Mouse (Mus musculus) thymus, postnatal 36 days (tissue): ENCODE measurements around the gene Mpz.

Source experiments
- DNase-seq, 2 experiments: peaks; one replicate each; pipeline ENCODE4 v3.0.0; 2022; ENCODE audit warnings: mixed read lengths in 2 of 2

Gene Mpz

GRCm38 (mm10) chr1:171189476-171190114 is 39.1 kb downstream of the Mpz start:
- no peak for DNase-seq

DNA sequence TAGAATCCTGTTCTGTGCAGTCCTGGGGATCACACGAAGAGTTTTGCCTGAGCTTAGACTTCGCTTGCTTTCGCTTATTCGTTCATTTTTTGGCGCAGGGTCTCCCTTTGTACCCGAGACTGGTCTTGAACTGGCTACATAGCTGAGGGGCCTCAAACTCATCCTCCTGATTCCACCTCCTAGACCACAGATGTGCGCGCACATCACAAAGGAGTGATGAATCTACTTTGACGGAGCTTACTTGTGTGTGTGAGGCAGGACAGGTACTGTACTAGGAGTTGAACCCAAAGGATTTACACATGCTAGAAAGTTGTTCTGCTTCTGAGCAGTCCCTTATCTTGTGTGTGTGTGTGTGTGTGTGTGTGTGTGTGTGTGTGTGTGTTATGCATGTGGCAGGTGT is 40.3 kb downstream of the Mpz start:
- no peak for DNase-seq

DNA sequence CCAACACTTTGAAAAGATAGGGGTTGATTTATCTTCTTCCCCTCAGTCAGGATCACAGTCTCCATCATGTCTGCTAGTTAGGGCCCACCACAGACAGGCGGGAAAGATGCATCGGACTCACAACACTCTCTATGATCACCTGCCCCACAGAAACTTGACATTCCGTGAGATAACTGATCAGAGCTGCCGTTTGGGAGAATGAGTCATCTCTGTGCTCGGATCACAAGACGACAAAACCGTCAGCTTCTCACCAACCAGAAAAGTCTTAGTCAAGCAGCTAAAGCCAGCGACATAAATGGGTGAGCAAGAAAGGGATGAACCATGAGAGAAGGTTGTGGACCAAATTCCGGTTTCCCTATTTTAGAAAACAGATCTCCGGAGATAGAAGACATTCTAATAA is 41.8 kb downstream of the Mpz start:
- no peak for DNase-seq

- no peak for DNase-seq
These were observed 42.8 kb downstream of the Mpz start for GRCm38 (mm10) chr1:171193093-171193840.

DNA sequence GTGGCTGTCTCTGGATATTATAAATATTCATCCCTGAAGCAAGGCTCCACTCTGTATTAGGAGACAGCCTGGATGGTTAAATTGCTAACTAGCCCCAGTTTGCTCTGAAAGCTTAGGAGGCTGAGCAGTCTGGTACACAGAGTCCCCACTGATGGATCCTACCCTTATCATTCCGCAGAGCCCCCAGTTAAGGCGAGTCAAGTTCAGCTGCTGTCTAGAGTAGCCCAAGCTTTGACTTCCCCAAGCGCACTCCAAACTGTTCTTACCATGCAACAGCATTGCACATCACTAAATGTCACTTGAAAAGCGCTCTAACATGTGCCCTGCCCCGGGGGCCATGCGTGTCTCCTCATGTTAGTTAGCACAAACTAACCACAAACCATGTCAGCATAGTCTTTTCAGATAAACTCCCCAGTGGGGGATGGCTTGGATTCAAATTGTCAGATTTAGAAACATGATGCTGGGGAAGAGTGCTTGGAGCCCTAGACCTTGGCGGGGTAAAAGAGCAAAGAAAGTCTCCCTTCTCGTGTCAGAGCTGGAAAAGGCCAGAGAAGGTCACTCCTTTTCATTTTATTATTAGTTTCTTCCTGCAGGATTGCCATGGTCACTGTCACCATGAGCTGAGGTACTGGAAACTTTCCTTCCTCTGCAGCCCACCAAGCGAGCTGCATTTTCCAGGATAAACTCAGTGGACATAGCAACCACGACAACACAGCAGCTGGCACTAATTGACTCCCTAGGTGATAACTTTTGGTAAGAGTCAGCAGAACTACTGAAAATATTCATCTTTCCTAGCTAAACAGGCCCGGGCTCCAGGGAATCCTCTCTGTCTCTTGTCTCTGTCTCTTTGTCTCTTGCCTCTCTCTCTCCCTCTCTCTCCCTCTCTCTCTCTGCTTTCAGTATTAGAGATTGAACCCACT is 43.7 kb downstream of the Mpz start:
- DNase-seq = no peak

DNA sequence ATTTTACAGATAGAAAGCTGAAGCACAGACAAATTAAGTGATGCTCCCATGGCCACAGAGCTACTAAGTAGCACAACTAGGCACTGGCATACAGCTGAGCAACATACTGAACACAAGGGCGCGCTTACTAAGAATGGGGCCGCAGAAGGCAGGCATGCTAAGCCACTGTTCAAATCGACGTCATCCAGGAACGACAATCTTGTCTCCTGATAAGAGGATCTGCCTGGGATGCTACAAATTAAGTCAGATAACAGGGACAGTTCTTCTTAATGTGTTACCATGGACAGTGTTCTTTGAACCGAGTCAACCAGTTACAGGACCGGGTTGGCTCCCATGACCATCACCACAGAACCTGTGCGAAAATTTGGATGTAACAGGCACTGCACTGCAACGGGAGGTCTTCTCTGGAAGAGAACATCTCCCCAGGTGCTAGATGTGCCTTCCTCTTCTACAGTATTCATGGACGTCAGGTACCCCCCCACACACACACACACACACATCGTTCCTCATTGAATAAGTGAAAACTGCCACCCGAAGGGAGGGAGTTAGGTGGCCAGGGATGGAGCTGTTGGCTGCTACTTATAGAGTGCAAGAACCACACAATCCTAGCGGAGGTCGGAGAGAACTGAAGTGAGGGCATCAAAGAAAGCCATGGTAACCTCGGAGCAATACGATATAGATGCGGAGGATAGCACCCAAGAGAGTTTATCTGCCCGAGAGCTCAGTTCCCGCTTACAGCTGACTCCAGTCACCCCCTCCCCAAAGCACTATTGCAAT is 44.7 kb downstream of the Mpz start:
- DNase-seq = no peak

DNA sequence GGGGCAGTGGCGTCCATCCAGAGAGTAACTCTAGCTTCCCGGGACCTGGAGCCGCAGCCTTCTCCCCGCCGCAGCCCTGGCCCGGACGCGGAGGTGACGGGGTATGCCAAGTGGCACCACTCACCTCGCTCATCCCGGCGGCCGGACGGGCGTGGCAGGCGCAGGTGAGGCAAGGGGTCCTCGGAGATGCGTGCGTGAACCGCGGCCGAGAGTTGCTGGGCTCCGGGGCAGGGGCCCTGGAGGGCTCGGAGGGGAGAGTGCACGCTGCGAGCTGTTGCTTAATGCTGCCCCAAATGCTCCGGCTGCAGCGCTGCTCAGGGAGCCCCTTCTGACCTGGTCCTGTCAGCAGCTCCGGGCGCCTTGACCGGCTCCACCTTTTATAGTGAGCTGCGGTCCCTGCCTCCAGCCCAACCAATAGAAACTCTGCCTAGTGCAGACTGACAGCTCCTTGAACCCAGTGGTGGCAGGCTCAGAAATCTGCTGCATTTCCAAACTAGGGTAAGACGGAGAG is 45.4 kb downstream of the Mpz start, which contains the start of gene Pcp4l1:
TSS of gene Pcp4l1 (minus strand) at position 382 of the 511 bp plus-strand sequence.
- DNase-seq = no peak

DNA sequence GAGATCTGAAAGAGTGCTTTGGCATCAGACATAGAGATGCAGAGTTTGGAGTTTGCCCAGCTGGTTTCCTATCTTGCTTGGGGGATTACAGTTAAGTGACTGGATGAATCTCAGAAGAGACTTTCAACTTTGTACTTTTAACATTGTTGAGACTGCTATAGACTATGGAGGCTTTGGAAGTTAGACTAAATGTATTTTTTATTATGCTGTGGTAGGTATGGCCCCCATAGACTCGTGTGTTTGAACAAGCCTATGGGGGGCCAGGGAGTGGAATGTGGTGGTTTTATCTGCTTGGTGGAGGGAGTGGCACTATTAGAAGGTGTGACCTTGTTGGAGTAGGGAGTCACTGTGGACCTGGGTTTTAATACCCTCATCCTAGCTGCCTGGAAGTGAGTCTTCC is 49.0 kb downstream of the Mpz start:
- no peak for DNase-seq

DNA sequence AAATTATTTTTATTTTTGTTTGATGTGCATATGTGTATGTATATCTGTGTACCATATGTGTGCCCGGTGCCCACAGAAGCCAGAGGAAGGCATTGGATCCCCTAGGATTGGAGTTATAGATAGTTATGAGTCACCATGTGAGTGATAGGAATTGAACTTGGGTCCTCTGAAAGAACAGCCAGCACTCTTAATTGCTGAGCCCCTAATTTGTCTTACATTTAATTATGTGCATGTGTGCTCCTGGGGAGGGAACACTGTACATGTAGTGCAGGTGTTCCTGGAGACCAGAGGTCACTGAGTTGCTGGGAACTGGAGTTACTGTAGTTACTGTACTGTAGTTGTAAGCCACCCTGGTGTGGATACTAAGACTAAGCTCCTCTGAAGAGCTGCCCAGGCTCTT is 50.3 kb downstream of the Mpz start:
- no peak for DNase-seq

- DNase-seq = no peak
These were observed 53.1 kb downstream of the Mpz start for GRCm38 (mm10) chr1:171203471-171204248.

GRCm38 (mm10) chr1:171204249-171204644 is 53.7 kb downstream of the Mpz start:
- no peak for DNase-seq

DNA sequence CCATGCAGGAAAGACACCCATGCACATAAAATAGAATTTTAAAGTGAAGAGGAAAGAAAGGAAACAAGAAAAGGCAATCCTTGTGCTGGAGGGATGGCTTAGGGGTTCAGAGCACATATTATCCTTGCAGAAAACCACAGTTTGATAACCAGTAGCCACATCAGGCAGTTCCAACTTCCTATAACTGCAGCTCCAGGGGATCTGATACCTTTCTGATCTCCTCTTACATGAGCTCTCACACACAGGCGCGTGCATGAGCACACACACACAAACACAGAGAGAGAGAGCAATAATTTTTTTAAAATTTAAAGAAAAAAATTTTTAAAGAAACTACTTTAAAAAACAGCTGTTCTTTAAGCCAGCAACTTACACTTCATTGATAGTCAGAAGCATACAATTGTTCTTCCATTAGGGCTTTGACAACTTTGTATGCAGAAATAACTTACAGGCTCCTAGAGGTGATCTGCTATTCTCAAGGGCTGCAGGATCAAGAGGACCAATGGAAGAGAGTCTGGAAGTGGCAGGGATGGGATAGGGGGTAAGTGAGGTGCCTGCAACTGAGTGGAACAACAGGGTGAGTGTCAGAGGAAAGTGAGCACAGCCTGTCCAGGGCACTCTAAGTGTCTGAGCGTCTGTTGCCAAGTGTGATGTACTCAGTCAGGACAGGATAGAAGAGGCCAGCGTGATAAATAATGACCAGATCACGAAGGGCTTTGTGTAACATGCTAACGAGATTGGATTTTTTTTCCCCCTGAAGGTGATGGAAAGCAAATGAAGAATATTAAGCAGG is 55.4 kb downstream of the Mpz start:
- no peak for DNase-seq

DNA sequence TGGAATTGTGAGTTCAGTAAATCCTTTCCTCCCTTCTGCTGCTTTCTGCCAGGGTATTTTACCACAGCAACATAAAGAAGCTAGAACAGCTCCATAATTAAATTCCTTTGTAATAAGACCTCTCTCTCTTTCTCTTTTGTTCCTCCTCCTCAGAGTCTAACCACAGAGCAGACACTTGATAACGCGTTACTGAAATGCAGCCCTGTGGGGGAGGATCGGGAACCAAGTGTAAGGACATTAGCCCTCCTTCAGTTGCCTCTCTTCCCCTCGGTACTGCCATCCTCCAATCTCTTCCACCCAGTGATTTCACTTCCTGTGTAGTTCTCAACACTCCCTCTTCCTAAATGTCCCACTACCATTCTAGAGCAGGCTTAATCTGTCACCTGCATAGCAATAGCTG is 58.9 kb downstream of the Mpz start:
- DNase-seq = no peak
